Mouse (Mus musculus) embryonic stem cell, embryonic (primary cell): ENCODE results near the gene Ehmt1.

Source experiments
- CTCF ChIA-PET, 4 experiments: fragments of 300-600 bp in 2 of 4; fragments of 350-600 bp in 2 of 4; sonication (Branson Sonifier 250); formaldehyde crosslinking; loops; one replicate each; lab custom pipeline; 2022; ENCODE audit warnings: inconsistent platforms in 2 of 4; lab: Charles Lee
- POLR2A ChIA-PET, 4 experiments: fragments of 300-600 bp in 2 of 4; fragments of 350-600 bp in 2 of 4; sonication (Branson Sonifier 250); formaldehyde crosslinking; loops; one replicate each; lab custom pipeline; 2022; ENCODE audit warnings: antibody characterized with exemption in 4 of 4, inconsistent platforms in 1 of 4; lab: Charles Lee

Gene Ehmt1

DNA sequence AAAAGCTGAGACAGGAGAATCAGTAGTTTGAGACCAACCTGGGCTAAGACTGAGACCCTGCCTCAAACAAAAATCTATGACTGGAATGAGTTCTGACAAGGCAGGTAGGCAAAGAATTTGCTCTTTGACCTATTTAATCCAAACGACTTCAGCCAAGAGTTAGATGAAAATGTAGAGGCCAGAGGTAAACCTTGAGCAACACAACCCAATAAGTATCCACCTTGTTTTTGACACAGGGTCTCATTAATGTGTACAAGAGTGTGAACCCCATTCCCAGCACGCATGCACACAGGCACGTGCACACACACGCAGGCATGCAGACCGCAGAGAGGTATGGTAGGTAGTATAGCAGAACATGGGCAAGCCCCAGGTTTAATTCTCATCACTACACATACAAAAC, 27.1 kb downstream of the Ehmt1 start:
- ChIA-PET POLR2A (interaction anchor here in 1 of 4 experiments (0.9 to 1.8 kb wide), 2 partner anchors 12 to 58 kb away, joined by 3 to 5 read pairs; partner anchors contain the start of gene Zmynd19), CTCF (interaction anchor here in 1 of 4 experiments (0.5 kb wide), 1 partner anchor 302 kb away, joined by 3 read pairs; no protein-coding TSS in a partner anchor)

GRCm38 (mm10) chr2:24890541-24891447, 28.6 kb downstream of the Ehmt1 start:
- CTCF ChIA-PET: interaction anchor here in 3 of 4 experiments (0.7 to 1.5 kb wide), 5 partner anchors 10 to 85 kb away, joined by 3 to 5 read pairs (median 3); partner anchors contain the start of genes Ehmt1 (in 1 of the 3) and Pnpla7 (in 1 of the 3)
- POLR2A ChIA-PET: interaction anchor here in 2 of 4 experiments (0.7 to 2.8 kb wide), 6 partner anchors 9 to 128 kb away, joined by 3 to 10 read pairs (median 4); partner anchors contain the start of genes Arrdc1 (in 1 of the 2) and Zmynd19 (in 1 of the 2)

GRCm38 (mm10) chr2:24888895-24889294, 30.5 kb downstream of the Ehmt1 start:
- CTCF ChIA-PET: interaction anchor here in 3 of 4 experiments (0.6 to 1.8 kb wide), 13 partner anchors 8 to 345 kb away, joined by 3 to 5 read pairs (median 3); partner anchors contain the start of genes Arrdc1 (in 1 of the 3) and Ehmt1 (in 1 of the 3)
- POLR2A ChIA-PET: interaction anchor here in 2 of 4 experiments (1.5 to 2.8 kb wide), 4 partner anchors 11 to 61 kb away, joined by 5 to 10 read pairs (median 6); partner anchors contain the start of gene Arrdc1 (in 1 of the 2)

GRCm38 (mm10) chr2:24880686-24881085, 38.7 kb downstream of the Ehmt1 start:
- POLR2A ChIA-PET: interaction anchor here in 2 of 4 experiments (1.0 to 1.4 kb wide), 5 partner anchors 12 to 103 kb away, joined by 3 read pairs; no protein-coding TSS in a partner anchor

DNA sequence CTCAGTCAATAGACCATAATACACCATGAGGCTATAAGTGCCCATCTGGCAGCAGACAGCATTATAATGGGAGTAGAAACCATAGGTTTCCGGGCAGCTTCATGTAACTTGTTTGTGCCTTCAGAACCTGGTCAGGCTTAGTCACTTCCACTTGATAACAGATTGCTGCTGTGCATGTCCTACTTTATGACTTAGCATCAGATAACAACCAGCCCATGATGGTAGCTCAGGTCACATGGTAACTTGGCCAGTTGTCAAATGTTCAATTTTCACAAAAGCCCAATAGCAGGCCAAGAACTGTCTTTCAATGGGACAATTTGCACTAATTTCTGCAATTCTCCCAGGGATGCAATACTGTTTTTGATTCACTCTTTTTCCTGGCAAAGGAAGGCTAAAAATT, 48.5 kb downstream of the Ehmt1 start:
- CTCF ChIA-PET: no interaction called here
- POLR2A ChIA-PET: no interaction called here

More at GRCm38 (mm10) chr2:24880686-24881085, 38.7 kb downstream of the Ehmt1 start:
- CTCF ChIA-PET: interaction anchor here in 2 of 4 experiments (0.7 to 1.3 kb wide), 2 partner anchors 8 to 9 kb away, joined by 3 read pairs; no protein-coding TSS in a partner anchor

DNA sequence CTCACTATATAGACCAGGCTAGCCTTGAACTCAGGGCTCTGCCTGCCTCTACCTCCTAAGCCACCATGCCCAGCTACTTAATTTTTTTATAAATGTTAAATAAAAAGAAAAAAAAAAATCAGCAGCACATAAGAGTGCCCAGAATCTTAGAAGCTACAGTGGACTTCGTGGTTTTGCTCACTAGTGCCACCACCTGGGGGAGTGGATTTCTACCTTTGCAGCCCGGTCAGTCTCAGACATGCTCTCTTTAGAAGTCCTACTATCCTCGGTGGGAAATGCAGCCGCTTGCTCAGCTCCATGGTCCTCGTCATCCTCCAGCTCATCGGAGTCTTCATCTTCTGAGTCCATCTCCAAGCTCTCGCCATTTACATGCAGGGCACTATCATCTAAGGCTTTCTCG, 56.4 kb downstream of the Ehmt1 start:
- ChIA-PET CTCF (interaction anchor here in 3 of 4 experiments (0.5 to 1.7 kb wide), 10 partner anchors 9 to 85 kb away, joined by 3 to 9 read pairs (median 4); no protein-coding TSS in a partner anchor), POLR2A (interaction anchor here in 1 of 4 experiments (0.6 to 1.0 kb wide), 2 partner anchors 13 to 72 kb away, joined by 3 read pairs; partner anchors contain the start of gene Arrdc1)

GRCm38 (mm10) chr2:24852408-24852807, 67.0 kb downstream of the Ehmt1 start:
- POLR2A ChIA-PET: interaction anchor here in 1 of 4 experiments (0.7 kb wide), 1 partner anchor 83 kb away, joined by 4 read pairs; the partner anchor contains the start of gene Arrdc1
- CTCF ChIA-PET: interaction anchor here (0.6 to 1.8 kb wide), 10 partner anchors 11 to 83 kb away, joined by 3 to 9 read pairs (median 5); partner anchors contain the start of gene Arrdc1 (in 1 of the 4)

DNA sequence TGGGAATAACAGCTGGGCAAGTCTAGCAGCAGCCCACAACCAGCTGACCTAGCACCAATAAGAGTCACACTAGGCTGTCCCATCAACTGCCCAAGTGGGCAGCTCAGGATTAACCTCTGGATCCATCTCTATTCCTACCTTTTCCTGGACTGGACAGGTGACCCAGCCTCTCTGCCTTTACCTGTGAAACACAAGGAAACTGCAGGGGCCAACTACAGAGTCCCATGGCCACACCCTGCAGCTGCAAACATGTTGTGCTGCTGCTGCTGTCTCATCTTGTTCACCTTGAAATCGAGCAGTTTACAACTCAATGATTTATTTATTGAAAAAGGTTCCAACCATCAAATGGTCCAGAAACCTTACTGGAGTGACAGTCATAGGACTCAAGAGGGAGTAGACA, 72.9 kb downstream of the Ehmt1 start:
- ChIA-PET CTCF (no interaction called here), POLR2A (interaction anchor here in 2 of 4 experiments (0.7 to 1.7 kb wide), 2 partner anchors 10 to 85 kb away, joined by 3 to 6 read pairs; no protein-coding TSS in a partner anchor)

GRCm38 (mm10) chr2:24845256-24845655, 74.2 kb downstream of the Ehmt1 start:
- ChIA-PET CTCF (no interaction called here), POLR2A (interaction anchor here in 1 of 4 experiments (0.6 to 0.8 kb wide), 2 partner anchors 35 to 68 kb away, joined by 3 read pairs; no protein-coding TSS in a partner anchor)

- ChIA-PET CTCF (no interaction called here), POLR2A (interaction anchor here in 1 of 4 experiments (0.6 kb wide), 1 partner anchor 27 kb away, joined by 4 read pairs; no protein-coding TSS in a partner anchor)
Measured at GRCm38 (mm10) chr2:24830614-24831013, 88.8 kb downstream of the Ehmt1 start.

GRCm38 (mm10) chr2:24809746-24810145, 109.7 kb downstream of the Ehmt1 start:
- CTCF ChIA-PET: no interaction called here
- POLR2A ChIA-PET: interaction anchor here in 1 of 4 experiments (1.1 kb wide), 1 partner anchor 9 kb away, joined by 3 read pairs; no protein-coding TSS in a partner anchor

DNA sequence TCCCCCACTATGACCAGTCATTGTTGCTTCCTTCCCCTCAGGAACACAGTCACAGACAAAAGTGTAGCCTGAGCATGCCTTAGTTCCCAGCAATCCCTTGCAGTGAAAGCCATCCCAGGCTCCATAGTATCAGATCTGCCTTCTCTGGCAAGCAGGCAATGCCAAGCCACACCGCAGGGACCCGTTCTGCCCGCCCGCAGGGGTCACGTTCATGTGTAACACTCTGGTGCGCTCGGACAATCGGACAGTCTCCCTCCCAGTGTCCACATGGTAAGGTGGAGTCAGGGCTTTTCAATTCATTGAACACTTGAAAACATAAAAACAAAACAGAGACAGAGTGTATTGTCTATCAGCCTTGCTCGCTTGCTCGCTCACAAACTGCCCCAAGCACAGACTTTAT, 111.7 kb downstream of the Ehmt1 start:
- ChIA-PET CTCF (no interaction called here), POLR2A (no interaction called here)

GRCm38 (mm10) chr2:24807036-24807435, 112.4 kb downstream of the Ehmt1 start:
- ChIA-PET CTCF (no interaction called here), POLR2A (no interaction called here)

GRCm38 (mm10) chr2:24806143-24806542, 113.3 kb downstream of the Ehmt1 start:
- ChIA-PET POLR2A (interaction anchor here in 1 of 4 experiments (0.7 kb wide), 1 partner anchor 19 kb away, joined by 3 read pairs; no protein-coding TSS in a partner anchor), CTCF (no interaction called here)

- ChIA-PET CTCF (no interaction called here), POLR2A (interaction anchor here in 1 of 4 experiments (0.7 kb wide), 1 partner anchor 18 kb away, joined by 3 read pairs; no protein-coding TSS in a partner anchor)
Measured at GRCm38 (mm10) chr2:24805621-24806020, 113.8 kb downstream of the Ehmt1 start.

GRCm38 (mm10) chr2:24796833-24797457, 122.5 kb downstream of the Ehmt1 start:
- POLR2A ChIA-PET: interaction anchor here in 1 of 4 experiments (0.6 kb wide), 1 partner anchor 109 kb away, joined by 17 read pairs; no protein-coding TSS in a partner anchor
- CTCF ChIA-PET: interaction anchor here in 2 of 4 experiments (0.6 to 1.2 kb wide), 2 partner anchors 31 to 276 kb away, joined by 3 to 4 read pairs; no protein-coding TSS in a partner anchor

GRCm38 (mm10) chr2:24787250-24787649, 132.2 kb downstream of the Ehmt1 start:
- ChIA-PET POLR2A (interaction anchor here in 3 of 4 experiments (0.6 to 1.5 kb wide), 5 partner anchors 18 to 758 kb away, joined by 3 to 6 read pairs (median 3); no protein-coding TSS in a partner anchor), CTCF (interaction anchor here in 1 of 4 experiments (1.0 to 1.1 kb wide), 2 partner anchors 26 to 297 kb away, joined by 4 read pairs; no protein-coding TSS in a partner anchor)
